Mouse (Mus musculus) C2C12 (cell line): ENCODE data around the gene Nrg3.

Experiments
- CEBPB ChIP-seq: IDR thresholded peaks from one replicate; pipeline ENCODE4 v1.6.1; 2011; ENCODE audit warnings: low read depth, mild to moderate bottlenecking, control low read depth, moderate library complexity
- CTCF ChIP-seq: IDR thresholded peaks from one replicate; pipeline ENCODE4 v1.5.1; 2011; ENCODE audit not compliant: control insufficient read depth, insufficient read depth, insufficient read length
- FOSL1 ChIP-seq: IDR thresholded peaks from one replicate; pipeline ENCODE4 v1.8.0; 2011; ENCODE audit warnings: mild to moderate bottlenecking, low read length; ENCODE audit not compliant: poor library complexity, insufficient read depth, severe bottlenecking
- MAX ChIP-seq: IDR thresholded peaks from one replicate; pipeline ENCODE4 v1.6.1; 2011; ENCODE audit warnings: mild to moderate bottlenecking, control low read depth
- MYOD1 ChIP-seq: IDR thresholded peaks from one replicate; pipeline ENCODE4 v1.6.1; 2011; ENCODE audit warnings: low read depth; ENCODE audit not compliant: control insufficient read depth, insufficient read length
- MYOG ChIP-seq: IDR thresholded peaks from one replicate; pipeline ENCODE4 v1.6.1; 2011; ENCODE audit not compliant: control insufficient read depth, insufficient read length; ENCODE audit errors: extremely low read depth
- USF1 ChIP-seq: IDR thresholded peaks from one replicate; pipeline ENCODE4 v1.6.1; 2011; ENCODE audit warnings: low read depth, mild to moderate bottlenecking, control low read depth, moderate library complexity

DNA sequence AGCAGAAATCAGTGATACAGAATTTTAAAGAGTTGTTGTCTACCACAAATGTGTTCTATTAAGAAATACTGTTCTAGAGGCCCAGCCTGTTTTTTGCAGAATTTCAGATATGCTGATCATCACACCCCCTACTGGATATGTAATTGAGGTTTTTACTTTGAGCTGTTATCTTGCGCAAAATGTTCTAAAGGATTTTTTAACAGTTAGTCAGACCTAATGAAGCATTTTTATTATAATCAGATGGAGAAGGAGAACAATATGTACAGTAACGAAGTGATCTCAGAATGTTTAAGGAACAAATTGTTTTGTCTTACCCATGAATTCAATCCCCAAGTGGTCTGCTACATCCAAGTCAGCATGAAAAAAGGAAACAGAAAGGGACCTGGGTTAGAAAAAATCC lies 963.9 kb downstream of the Nrg3 start:
- no peak for TF ChIP-seq MAX
- no peak for TF ChIP-seq CTCF
- TF ChIP-seq USF1, result no peak
- no peak for TF ChIP-seq CEBPB
- TF ChIP-seq MYOG, result no peak
- no peak for TF ChIP-seq FOSL1
- no peak for TF ChIP-seq MYOD1
